Mouse (Mus musculus) adrenal gland, adult (tissue): ENCODE data around the gene Fibcd1.
A peak's percentile ranks its signal among the peaks of the same experiment; 100 is the strongest.

Experiments
- DNase-seq, 2 experiments: peaks; one replicate each; pipeline ENCODE4 v3.0.0; 2022 to 2023; ENCODE audit warnings: low spot score in 1 of 2; ENCODE audit not compliant: inconsistent age in 2 of 2

Gene Fibcd1

DNA sequence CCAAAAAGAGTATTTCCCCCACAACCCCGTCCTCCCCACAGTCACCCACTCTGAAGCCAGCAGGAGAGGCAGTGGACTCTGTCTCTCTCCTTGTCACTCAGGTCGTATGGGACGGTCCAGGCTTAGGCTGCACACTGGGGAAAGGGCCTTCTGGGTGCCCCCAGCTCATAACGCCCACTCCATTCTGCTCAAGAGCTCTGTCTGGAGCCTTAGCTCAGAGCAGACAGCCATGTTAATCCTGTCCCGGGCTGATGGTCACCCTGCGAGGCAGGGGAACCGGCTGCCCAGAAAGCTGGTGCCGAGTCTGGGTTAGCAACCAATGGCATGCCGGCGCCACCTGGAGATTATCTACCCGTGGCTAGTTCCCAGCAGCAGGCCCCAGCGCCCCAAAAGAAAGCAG is 12.7 kb upstream of the Fibcd1 start:
- no peak for DNase-seq

DNA sequence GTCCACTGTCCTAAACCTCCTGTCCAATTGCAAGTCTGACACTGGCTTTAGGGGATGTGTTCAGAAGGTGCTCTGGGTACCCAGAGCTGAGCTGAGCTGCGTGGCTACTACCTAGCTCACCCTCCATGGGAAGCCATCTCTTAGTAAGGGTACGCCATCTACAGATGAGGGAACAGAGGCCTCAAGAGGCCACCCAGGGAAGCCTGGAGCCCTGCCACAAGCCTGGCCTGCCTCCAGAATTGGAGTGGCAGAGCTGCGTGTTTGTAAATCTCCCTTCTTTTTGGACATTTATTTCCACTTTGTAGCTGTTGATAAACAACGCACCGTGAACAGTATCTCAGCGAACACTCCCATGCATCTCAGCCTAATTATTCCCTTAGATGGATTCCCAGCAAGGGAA is 11.4 kb upstream of the Fibcd1 start:
- DNase-seq: no peak

DNA sequence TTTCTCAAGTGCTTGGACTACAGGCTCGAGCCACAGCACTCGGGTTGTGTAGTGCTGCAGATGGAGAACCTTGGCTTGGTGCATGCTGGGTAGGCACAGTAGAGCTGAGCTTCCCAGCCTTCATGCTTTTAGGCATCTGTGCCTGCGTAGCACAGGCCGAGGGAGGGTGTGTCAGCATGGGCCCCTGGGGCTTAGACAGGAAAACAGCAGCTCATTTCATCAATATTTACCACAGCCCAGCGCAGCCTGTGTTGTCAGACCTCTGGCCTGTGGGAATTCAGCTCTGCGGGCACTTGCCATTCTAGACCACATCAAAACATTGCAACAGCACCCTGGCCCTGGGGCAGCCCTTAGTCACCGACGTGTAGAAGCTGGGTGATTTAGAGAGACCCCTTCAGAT is 10.2 kb upstream of the Fibcd1 start:
- no peak for DNase-seq

DNA sequence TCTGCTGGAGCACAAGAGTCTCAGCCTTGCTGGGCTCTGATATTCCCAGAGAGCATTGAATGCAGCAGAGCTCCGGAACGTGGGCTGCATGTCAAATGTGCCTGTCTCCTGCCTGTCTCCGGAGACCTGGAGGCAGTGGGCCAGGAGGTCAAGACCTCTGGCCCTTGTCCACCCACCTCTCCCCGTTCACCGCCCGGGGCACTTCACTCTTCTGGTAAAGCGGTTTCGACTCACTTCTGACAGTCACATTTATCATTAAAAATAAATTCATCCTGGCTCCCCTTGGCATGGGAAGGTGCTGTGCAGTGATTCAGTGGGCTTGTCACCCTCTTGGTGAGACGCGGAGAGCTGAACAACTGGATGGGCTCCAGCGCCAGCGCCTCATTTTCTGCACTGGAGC is 4.3 kb upstream of the Fibcd1 start:
- peak in 1 of 2 experiments; percentile 37 for DNase-seq

DNA sequence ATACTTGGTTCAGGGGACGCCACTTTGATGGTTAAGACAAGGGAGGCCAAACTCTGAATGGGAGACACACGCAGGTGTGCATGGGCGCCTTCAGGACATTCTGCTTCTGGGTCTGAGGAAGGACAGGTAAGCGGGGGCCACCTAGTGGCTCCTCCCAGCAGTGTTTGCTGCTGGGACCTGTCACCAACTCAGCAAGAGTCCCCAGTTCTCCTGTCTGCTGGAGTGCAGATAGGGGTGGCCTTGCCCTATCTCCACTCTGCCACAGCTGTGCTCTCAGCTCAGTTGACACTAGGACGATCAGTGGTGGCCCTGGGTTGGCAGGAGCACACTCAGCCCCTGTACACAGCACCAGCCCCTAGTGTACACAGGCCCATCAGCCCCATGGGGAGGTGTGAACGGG is 2.1 kb upstream of the Fibcd1 start:
- peak; percentile 14 to 56 for DNase-seq

DNA sequence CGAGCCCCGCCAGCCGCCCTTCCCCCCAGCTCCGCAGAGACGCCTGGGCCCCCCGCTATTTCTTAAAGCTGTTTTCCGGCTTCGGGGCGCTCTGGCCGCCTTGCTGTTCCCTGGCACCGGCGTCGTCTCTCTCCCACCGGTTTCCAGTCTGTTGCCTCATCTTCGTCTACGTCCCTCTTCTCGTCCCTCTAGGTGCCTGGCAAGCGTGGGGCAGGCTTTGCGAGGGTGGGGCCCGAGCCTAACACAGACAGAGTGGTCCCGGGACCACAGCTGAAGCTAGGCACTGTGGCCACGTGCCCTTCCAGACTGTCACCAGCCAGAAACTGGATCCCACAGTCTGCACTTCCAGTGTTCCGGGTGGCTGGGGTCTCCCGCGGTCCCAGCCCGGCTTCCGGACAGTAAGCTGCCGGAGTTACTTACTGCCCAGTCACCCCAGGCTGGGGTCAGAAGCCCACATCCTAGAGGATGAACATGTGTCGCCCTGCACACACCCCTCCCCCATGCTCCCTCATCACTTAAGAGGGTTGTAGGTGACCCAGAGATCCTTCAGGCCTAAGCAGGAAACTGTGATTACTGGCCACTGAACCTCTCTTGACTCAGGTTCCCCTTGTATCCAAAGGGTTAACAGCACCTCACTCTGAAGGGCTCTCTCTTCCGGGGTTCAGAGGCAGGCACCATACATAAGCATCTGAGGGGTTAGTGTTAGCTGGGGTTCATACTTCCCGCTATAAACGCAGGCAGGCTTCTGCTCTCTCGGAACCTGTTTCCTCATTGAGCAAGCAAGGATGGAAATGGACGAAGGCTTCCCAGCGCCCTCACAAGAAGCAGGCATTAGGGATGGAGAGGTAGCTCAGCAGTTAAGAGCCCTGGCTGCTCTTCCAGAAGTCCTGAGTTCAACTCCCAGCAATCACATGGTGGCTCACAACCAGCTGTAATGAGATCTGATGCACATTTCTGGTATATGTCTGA is 1.2 kb upstream of the Fibcd1 start:
- DNase-seq: no peak

DNA sequence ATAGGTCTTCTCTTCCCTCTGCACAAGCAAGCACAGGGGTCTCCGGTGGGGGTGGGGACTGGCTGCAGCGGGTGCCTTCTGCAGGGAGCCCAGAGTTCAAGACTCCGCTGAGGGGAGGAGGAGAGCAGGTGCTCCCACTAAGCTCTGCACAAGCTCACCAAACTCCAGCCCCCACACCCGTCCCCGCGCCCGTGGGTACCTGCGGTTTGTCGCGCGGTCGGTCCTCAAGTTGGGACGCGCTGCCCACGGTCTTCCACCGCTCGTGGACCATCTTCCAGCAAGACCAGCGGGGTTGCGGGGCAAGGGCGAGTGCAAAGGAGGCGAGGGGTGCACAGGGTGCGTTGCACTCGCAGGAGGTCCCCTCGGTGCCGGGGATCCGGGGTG is 301 bp downstream of the Fibcd1 start:
- no peak for DNase-seq

DNA sequence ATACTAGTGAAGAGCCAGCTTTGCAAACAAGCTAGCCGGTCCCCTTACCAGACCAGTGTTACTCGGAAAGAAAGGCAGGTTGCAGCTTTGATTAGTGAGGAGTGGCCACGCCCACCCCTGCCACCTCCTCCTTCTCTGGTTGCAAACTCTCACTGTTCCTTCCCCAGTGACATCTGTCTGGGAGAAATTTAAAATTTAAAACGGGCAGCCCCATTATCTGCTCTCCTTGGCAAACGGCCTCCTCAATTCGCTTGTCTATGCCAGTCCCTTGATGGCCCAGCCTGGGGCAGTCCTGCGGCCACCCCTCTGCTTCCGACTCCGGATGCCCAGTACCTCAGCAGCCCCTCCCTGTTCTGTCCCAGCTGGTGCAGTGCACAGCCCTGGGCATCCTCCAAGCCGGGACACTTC is 1.1 kb downstream of the Fibcd1 start:
- DNase-seq: no peak

DNA sequence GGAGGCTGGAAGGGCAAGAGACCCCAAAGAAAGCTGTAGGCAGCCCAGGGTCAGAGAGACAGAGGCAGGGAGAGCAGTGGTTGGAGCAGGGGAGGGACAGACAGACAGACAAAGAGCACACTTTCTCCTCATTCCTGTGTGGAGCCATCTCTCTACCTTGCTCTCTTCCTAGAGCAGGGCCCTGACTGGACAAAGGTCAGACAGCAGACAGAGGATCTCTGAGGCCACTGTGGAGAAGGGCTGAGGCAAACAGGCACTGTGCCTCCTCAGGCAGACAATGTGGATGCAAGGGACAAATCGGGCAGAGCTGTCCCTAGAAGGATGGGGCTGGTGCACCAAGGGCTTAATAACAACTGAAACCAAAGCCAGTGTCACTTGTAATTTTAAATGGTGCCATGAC is 6.9 kb downstream of the Fibcd1 start:
- no peak for DNase-seq

DNA sequence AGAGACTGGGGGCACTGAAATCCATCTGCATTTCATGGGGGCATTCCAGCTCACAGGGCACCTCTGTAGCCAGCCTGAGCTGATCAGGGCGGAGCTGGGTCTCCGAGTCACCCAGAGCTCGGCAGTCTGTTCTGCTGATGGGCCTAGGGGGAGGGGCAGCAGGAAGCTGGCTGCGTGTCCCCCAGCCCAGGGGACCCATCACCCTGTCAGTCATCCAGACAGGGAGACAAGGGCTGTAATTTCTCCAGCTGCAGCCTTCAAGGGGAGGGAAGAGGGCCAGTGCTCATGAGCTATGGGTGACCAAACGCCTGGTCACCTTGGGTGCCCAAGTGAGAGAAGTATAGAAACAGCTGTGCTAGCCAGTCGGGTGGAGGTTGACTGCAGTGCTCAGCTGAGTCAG is 8.8 kb downstream of the Fibcd1 start:
- DNase-seq: no peak

DNA sequence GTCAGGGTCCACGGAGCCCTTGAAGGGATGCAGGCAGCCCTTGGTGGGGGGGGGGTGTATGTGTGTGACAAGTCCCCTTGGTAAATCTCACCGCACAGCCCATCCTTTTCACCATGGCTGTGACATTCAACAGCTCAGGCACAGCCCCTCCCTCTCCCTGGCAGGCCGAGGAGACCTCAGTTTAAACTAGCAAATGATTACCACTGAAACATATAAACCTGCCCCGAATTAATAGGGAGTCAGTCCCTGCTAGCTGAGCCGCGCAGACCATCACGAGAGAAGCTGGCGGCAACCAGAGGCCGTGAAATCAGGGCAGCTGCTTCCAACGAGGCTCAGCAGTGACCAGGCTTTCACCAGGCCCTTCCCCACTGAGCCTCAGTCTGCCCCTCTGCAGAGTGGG is 9.7 kb downstream of the Fibcd1 start:
- no peak for DNase-seq

DNA sequence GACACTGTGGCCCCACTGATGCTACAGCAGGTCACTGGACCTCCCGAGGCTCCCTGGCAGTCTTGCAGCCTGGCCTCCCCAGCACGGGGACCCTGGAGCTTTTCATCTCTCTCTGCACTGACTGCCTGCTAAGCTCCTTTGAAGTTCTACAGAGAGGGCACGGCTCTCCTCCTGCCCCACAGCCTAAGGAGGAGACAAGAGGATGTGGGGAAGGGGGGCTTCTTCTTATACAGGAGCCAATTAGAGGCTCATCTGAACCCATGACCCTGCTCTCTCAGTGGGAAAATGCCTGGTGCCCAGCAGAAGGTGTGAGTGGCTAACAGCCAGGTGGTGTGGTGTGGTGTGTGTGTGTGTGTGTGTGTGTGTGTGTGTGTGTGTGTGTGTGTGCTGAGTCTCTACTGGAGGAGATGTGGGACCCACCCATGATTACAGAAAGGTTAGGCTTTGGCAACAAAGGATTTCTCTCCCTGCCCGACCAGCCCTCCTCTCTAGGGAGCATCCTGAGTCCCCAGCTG is 17.4 kb downstream of the Fibcd1 start:
- DNase-seq: no peak

DNA sequence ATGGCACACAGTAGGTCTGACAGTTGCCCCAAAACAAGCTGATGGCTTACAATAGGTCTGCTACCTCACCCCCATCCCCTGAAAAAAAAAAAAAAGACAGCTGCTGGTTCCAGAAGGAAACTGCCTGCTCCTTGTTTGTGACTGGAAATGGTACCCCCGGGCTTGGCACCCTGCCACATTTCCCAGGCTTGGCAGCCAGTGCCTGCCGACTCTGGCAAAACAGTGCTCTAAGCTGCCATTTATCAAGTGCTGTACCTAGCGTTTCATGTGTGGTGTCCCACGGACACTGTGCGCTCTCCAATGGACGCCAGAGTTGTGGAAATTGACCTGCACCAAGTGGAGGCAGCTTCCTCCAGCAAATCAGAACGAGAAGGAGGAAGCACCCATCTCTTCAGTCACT is 17.9 kb downstream of the Fibcd1 start:
- DNase-seq: peak in 1 of 2 experiments; percentile 57

DNA sequence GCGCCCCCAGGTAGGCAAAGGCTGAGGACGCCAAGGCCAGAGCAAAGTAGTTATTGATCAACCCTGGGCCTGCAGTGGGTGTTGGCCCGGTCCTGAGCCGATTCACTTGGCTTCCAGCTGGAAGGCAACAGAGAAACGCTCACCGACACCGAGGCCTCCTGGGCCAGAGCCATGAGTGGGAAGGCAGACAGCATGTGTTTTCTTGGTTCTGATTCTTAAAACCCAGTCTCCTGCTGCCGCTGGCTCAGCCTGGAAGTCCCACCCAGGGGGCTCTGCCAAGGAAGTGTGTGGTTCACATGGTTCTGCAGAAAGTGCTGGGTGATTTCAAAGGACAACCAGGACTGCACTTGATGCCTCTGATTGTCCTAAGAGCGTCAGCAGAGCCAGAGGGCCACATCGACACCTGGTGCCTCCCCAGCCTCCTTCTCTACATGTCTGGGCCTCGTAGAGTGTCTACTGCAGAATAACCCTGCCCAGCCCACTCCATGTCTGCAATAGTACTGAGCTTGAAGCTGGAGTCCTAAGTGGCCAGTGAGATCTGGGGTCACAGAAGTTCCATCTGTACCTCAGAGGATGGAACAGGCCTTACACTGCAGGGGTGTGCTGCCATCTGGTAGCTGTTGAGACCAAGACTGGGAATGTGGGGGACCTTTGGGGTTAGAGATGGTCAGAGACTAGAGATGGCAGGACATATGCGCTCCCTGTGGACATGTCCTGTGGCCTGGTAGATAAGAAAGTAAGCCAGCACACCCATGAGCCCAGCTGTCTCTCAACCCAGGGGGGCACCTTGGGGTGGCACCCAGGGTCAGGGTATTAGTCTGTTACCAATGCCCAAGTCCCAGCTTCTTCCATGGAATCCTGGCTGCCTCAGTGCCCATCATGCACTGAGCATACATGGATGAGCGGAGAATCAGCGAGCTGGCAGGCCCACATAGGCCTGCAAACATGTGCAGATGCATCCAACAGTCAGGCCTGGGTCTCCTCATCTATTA is 19.4 kb downstream of the Fibcd1 start:
- DNase-seq: no peak

DNA sequence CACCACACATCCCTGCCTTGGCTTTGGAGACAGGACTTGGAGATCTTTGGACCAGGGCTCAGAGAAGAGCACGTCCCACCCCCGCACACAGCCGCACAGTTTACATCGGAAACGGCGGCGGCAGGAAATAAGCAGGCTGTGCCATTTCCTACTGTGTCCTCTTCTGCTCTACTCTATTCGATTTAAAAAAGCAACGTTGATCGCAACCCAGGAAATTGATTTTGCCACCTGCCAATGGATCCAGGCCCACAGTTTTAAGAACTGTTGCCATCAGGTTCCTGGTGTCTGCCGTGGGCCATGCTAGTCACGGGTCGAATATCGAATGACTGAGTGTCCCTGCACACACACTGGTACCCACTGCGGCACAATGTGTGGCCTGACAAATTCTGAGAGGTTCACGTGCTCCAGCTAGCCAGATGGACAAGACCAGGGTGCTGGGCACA is 20.3 kb downstream of the Fibcd1 start:
- DNase-seq: no peak

DNA sequence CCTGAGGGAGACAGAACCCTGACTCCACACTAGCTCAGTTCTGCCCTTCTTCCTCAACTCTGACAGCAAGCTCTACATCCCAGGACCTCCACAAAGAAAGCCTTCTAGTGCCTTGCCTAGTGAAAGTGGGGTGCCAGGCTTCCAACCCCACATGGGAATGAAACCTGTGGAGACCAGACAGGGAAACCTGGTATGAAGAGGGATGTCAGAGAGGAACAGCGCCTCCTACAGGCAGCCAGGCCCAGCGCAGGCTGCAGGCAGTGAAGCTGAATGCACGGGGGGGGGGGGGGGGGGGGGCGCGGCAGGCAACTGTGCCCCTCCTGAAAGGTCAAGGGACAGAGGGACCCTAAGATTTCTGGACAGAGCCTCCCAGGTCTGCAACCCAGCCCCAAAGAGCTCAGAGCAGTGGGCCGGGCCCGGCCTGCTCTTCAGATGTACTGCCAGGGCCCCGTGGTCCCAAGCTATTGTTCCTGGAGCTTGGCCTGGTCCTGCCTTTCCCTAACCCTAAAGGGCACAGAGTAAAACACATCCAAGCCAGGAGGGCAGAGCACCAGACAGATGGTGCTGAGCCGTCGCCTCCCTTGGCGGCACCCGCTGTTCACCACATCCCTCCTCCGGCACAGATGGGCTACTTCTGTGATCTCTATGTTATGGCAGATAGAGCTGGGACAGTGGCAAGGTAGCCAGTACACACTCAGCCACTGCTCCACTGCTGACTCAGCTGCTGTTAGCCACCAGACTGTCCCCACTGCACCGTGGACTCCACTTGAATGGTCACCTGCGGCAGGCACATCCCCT is 21.7 kb downstream of the Fibcd1 start:
- no peak for DNase-seq

DNA sequence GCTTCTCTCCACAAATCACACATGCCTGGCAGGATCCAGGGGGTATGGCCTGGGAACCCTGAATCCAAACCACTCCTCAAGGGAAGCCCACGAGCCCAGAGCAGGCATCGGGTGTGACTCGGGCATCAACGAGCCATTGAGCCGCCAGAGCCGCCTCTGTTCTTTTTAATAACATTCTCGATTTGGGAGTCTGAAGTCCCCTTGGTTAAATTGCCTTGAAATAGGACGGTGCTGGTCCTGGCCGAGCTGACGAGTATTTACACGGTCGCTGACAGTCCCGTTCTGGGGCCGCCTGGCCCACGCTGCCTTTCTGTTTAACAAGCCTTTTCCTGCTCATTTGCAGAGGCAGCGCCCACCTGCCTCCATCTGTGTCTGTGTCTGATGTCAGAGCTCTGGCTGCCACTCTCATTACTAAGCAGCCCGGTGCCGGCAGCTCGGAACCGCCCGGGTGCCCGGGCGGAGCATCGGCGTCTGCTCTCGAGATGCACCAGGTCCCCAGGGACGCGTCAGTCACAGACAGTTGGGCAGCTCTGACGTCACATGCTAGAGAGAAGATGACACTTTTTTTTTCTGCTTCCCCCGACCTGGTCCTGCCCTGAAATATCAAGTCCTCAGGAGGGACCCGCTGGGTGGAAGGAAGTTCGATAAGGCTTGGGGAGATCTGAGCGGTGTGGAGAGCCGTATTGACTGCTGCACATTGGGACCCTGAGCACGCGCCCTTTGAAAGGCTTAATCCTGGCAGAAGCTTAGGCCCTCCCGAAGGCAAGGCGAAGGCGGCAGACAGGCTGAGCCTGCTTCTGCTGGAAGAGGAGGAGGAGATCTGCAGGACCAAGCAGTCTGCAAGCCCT is 23.1 kb downstream of the Fibcd1 start:
- no peak for DNase-seq

DNA sequence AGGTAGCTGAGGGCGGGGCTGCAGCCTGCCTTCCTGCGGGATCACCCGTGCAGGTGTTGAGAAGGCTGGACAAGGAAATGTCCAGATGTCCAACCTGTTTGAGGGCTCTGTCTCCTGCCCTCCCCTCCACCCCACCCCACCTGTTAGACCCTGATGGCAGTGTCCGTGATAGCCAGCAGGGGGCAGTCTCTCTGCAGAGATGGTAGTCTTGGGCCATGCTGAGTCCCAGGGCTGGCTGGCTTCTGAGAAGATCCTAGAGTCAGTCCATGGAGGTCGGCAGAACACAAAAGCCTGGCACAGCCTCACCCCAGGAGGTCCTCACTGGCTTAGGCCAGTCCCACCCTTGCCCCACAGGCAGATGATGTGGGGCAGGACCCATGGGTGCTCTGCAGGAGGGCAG is 30.4 kb downstream of the Fibcd1 start:
- DNase-seq: peak; percentile 53 to 83

DNA sequence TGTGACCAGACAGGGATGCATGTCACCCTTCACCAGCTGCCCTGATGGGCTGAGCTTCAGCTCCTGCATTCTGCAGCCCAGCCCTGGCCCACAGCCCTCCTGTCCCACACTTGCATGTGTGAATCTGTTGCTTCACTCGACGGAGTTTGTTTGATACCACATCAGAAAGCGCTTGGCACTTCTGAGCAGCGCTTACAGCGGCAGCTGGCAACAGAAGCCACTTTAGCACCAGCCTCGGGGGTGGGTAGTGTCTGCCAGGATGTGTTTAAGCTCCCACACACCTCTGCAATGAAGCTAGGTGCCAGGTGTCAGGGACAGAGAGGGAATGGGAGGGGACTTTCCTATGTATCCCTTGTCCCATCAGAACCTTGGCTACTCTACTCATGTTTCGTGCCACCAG is 31.1 kb downstream of the Fibcd1 start:
- DNase-seq: no peak

DNA sequence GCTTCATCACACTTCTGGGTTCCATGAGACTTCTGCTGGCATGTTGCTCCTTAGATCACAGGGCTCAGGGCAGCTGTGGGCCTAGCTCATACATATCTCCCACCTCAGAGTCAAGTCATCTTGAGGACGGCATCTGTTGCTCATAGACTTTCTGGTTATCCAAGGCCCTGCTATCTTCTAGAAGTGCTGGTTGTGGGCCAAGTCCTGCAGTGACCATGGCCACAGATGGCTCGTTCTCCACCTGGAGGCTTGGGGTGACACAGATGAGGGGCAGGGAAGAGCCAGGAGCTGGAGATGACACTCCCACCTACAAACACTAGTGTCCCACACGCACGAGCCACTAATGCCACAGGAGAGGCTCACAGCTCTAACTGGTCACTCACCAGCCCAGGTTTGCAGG is 32.2 kb downstream of the Fibcd1 start:
- no peak for DNase-seq
